Mouse (Mus musculus) olfactory bulb, adult 2 months (tissue): Measurements from ENCODE around the gene Pla2g4f.

Experiments
- CTCF ChIP-seq: fragments of 200-500 bp; IDR thresholded peaks from 2 replicates; pipeline ENCODE4 v1.5.1; 2012; ENCODE audit warnings: low read depth, mild to moderate bottlenecking, low read length, moderate library complexity; ENCODE audit not compliant: insufficient read depth
- POLR2A ChIP-seq: fragments of 200-500 bp; IDR thresholded peaks from 2 replicates; pipeline ENCODE4 v1.6.1; 2012; ENCODE audit warnings: mild to moderate bottlenecking, low read depth, low read length, moderate library complexity; ENCODE audit not compliant: insufficient read depth

DNA sequence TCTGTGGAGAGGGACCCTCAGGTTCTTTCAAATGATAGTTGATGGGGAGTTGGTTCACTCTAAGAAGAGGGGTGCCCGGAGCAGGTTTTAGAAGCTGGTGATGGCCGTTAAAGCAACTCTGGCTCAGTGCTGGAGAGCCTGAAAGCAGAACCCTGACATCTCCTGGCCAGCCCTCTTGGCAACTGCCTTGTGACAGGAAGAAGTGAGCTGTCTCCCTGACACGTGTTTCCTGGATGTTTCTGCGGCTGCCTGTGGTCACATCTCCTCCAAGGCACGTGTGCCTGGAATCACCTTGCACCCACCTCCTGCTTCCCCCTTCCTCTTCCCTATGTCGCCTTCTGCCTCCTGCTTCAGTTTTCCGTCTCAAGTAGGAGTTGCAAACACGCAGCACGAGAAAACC, 34.2 kb upstream of the Pla2g4f start:
- no peak for TF ChIP-seq CTCF
- TF ChIP-seq POLR2A = no peak
